Mouse (Mus musculus) brain, adult 2 months (tissue): ENCODE results near the gene Tpo.
A peak's percentile ranks its signal among the peaks of the same experiment; 100 is the strongest.

Experiments used
- DNase-seq: peaks from one replicate; pipeline ENCODE4 v3.0.0; 2011; ENCODE audit warnings: low read depth, low spot score

Tpo gene

GRCm38 (mm10) chr12:30020447-30020846 lies 112.0 kb downstream of the Tpo start:
- DNase-seq, result peak; percentile 53

- DNase-seq, result no peak
Measured at GRCm38 (mm10) chr12:30017131-30017530, 115.3 kb downstream of the Tpo start.

- peak; percentile 64 for DNase-seq
Measured at GRCm38 (mm10) chr12:30015501-30015900, 116.9 kb downstream of the Tpo start.

GRCm38 (mm10) chr12:30008741-30009140 lies 123.7 kb downstream of the Tpo start:
- peak; percentile 48 for DNase-seq

- no peak for DNase-seq
Measured at GRCm38 (mm10) chr12:30006586-30006985, 125.8 kb downstream of the Tpo start.
